Mouse (Mus musculus) liver, postnatal 0 days (tissue): ENCODE measurements at regions not wholly inside any gene's neighbourhood (a gene's known extent, or its start where the extent isn't known, plus 50 kb on each side); places are given as distances from the start of the nearest gene placed in this dataset.

ENCODE experiments used
- ATAC-seq: fragments of 200-750 bp; cut with Nextera tagmentation; 2 replicates; pipeline ENCODE4 v1.8.0; 2017; ENCODE audit warnings: mild to moderate bottlenecking, moderate library complexity
- DNase-seq: peaks from one replicate; pipeline ENCODE4 v3.0.0-alpha.2; 2016
- H3K27ac ChIP-seq: fragments of 300-500 bp; sonication (generic); 2 replicates; pipeline ENCODE4 v1.5.1; 2014; ENCODE audit warnings: antibody characterized with exemption, moderate library complexity, mild to moderate bottlenecking, low read depth
- H3K27me3 ChIP-seq: fragments of 300-500 bp; sonication (generic); 2 replicates; pipeline ENCODE4 v1.6.1; 2014; ENCODE audit warnings: low read length, control low read depth, mixed read lengths; ENCODE audit not compliant: insufficient read depth
- H3K36me3 ChIP-seq: fragments of 300-500 bp; sonication (generic); replicated peaks from 2 replicates; pipeline ENCODE4 v1.6.1; 2014; ENCODE audit warnings: mild to moderate bottlenecking, control low read depth, low read length, moderate library complexity, mixed read lengths; ENCODE audit not compliant: insufficient read depth
- H3K4me1 ChIP-seq: fragments of 300-500 bp; sonication (generic); 2 replicates; pipeline ENCODE4 v1.6.1; 2014; ENCODE audit warnings: antibody characterized with exemption, mild to moderate bottlenecking, control low read depth; ENCODE audit not compliant: insufficient read depth
- H3K4me2 ChIP-seq: fragments of 300-500 bp; sonication (generic); 2 replicates; pipeline ENCODE4 v1.6.1; 2014; ENCODE audit warnings: low read depth, mild to moderate bottlenecking, low read length, moderate library complexity, mixed read lengths
- H3K4me3 ChIP-seq: fragments of 300-500 bp; sonication (generic); 2 replicates; pipeline ENCODE4 v1.5.1; 2014; ENCODE audit warnings: low read depth, low read length
- H3K9ac ChIP-seq: fragments of 300-500 bp; sonication (generic); replicated peaks from 2 replicates; pipeline ENCODE4 v1.6.1; 2014; ENCODE audit warnings: mild to moderate bottlenecking, moderate library complexity
- H3K9me3 ChIP-seq: fragments of 300-500 bp; sonication (generic); 2 replicates; pipeline ENCODE4 v1.6.1; 2016; ENCODE audit warnings: mild to moderate bottlenecking, control low read depth, low read length, mixed read lengths
- CTCF ChIP-seq: sonication (generic); IDR thresholded peaks from 2 replicates; pipeline ENCODE4 v1.5.1; 2016; ENCODE audit warnings: antibody characterized with exemption, low read depth
- EP300 ChIP-seq: IDR thresholded peaks from 2 replicates; pipeline ENCODE4 v1.6.1; 2016; ENCODE audit warnings: antibody characterized with exemption, low read depth, mild to moderate bottlenecking
- WGBS: fragments of 180-500 bp; shearing (Covaris S2); extraction: QIAGEN DNeasy Blood & Tissue Kit; methylation state at CpG from one replicate; pipeline ENCODE4 v1.1.7; 2014; ENCODE audit not compliant: insufficient replicate concordance; 5-methylcytosine and 5-hydroxymethylcytosine counted together

GRCm38 (mm10) chr8:115855934-115856629, 148.5 kb upstream of the Maf start:
- H3K9me3 ChIP-seq, result no peaks in the 10 kb centered on the region
- TF ChIP-seq EP300, result no peak
- H3K36me3 ChIP-seq, result no peaks in the 10 kb centered on the region
- no peak overlapping the region for H3K4me3 ChIP-seq
- H3K9ac ChIP-seq, result no peak overlapping the region
- 78% methylated on average over 8 of the region's 8 CpGs for WGBS
- no peak overlapping the region for H3K27ac ChIP-seq
- DNase-seq (no peak), ATAC-seq (no peak)
- H3K27me3 ChIP-seq, result no peaks in the 10 kb centered on the region
- no peaks in the 10 kb centered on the region for H3K4me1 ChIP-seq
- no peak overlapping the region for H3K4me2 ChIP-seq

GRCm38 (mm10) chr8:115854209-115854900, 146.8 kb upstream of the Maf start:
- Histone ChIP-seq H3K4me3 (no peak overlapping the region), H3K4me2 (no peak overlapping the region), H3K27me3 (no peaks in the 10 kb centered on the region), H3K4me1 (no peaks in the 10 kb centered on the region), H3K27ac (no peak overlapping the region), H3K36me3 (no peaks in the 10 kb centered on the region), H3K9me3 (no peaks in the 10 kb centered on the region), H3K9ac (no peak overlapping the region)
- ATAC-seq (no peak), DNase-seq (no peak)
- 77% methylated on average over 9 of the region's 9 CpGs for WGBS
- no peak for TF ChIP-seq EP300
- no peak for TF ChIP-seq CTCF

GRCm38 (mm10) chr8:115850552-115850951, 143.0 kb upstream of the Maf start:
- 60% methylated on average over 1 of the region's 1 CpGs for WGBS
- no peak overlapping the region for H3K9ac ChIP-seq
- no peak overlapping the region for H3K4me2 ChIP-seq

DNA sequence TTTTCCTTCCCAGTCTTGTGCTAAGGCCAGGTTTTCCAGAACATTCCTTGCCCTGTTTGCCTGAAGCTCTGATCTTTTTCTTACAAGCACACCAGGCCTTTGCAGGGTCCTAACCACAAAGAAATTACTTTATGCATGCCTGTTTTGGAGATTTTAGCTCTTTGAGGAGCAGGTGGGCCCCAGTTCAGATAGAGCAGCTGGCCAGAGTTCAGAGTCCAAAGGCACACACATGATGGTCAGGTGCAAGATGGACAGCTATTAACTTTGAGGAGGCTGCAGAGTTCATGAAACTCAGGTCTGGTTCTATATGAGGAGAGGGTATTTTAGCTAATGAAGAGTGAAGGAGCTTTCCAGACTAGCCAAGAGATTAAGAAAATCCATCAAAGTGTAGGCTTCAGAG, 125.8 kb upstream of the Maf start:
- no peaks in the 10 kb centered on the region for H3K9me3 ChIP-seq
- ATAC-seq (no peak), DNase-seq (no peak)
- no peaks in the 10 kb centered on the region for H3K27me3 ChIP-seq
- H3K4me2 ChIP-seq, result no peak overlapping the region
- no peak overlapping the region for H3K9ac ChIP-seq
- H3K27ac ChIP-seq, result no peak overlapping the region
- TF ChIP-seq EP300 (no peak), CTCF (no peak)
- H3K36me3 ChIP-seq, result no peaks in the 10 kb centered on the region
- H3K4me1 ChIP-seq, result 0 out of 2 replicates have a peak, but pooled peaks cover 5% of the 10 kb centered on the region
- H3K4me3 ChIP-seq, result no peak overlapping the region

More at GRCm38 (mm10) chr8:115850552-115850951, 143.0 kb upstream of the Maf start:
- Histone ChIP-seq H3K27me3 (no peaks in the 10 kb centered on the region), H3K36me3 (no peaks in the 10 kb centered on the region), H3K4me3 (no peak overlapping the region), H3K4me1 (no peaks in the 10 kb centered on the region), H3K9me3 (no peaks in the 10 kb centered on the region), H3K27ac (no peak overlapping the region)
- no peak for ATAC-seq
- no peak for DNase-seq
- TF ChIP-seq CTCF (no peak), EP300 (no peak)

DNA sequence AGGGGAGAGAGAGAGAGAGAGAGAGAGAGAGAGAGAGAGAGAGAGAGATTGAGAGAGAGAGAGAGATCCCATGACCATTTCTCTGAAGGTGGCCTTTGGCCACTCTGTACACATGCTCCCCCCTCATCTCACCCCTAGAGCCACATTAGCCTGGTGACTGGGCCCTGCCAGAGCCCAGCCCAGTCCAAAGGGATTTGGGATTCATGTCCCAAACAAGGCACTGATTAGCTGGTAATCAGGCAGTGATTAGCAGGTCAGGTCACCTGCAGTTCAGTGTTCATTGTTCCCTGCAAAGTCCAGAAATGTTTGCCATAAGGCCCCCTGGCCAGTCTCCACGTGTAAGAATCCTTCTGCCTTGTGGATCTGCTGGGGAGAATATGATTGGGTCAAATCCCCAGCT, 124.1 kb upstream of the Maf start:
- Histone ChIP-seq H3K9me3 (no peaks in the 10 kb centered on the region), H3K36me3 (no peaks in the 10 kb centered on the region), H3K9ac (no peak overlapping the region), H3K27me3 (no peaks in the 10 kb centered on the region), H3K4me3 (no peak overlapping the region), H3K4me2 (no peak overlapping the region), H3K27ac (peak overlapping the region; percentile 34; the same call in 1 of the 2 replicates), H3K4me1 (0 out of 2 replicates have a peak, but pooled peaks cover 5% of the 10 kb centered on the region)
- TF ChIP-seq CTCF, result no peak
- TF ChIP-seq EP300, result no peak
- DNase-seq, result no peak
- 12% methylated on average over 1 of the region's 1 CpGs for WGBS
- ATAC-seq, result peak; percentile 67

- peak; percentile 87 for ATAC-seq
- TF ChIP-seq CTCF (no peak), EP300 (peak; percentile 36; the same call in 1 of the 2 replicates)
- peak overlapping the region; percentile 69 for H3K27ac ChIP-seq
- DNase-seq, result no peak
- H3K36me3 ChIP-seq, result no peaks in the 10 kb centered on the region
- no peaks in the 10 kb centered on the region for H3K9me3 ChIP-seq
- no peak overlapping the region for H3K4me3 ChIP-seq
- 37% methylated on average over 4 of the region's 4 CpGs for WGBS
- H3K27me3 ChIP-seq, result no peaks in the 10 kb centered on the region
- H3K9ac ChIP-seq, result no peak overlapping the region
- no peak overlapping the region for H3K4me2 ChIP-seq
- 0 out of 2 replicates have a peak, but pooled peaks cover 5% of the 10 kb centered on the region for H3K4me1 ChIP-seq
Measured at GRCm38 (mm10) chr8:115830012-115830662, 122.5 kb upstream of the Maf start.
